Mouse (Mus musculus) lung, embryonic 16.5 days (tissue): ENCODE data around the gene Rln3. TPM values are rescaled to one million over a fixed set of nuclear protein-coding genes. Genes with fewer than 3 reads are reported as not detected.
A peak's percentile ranks its signal among the peaks of the same experiment; 100 is the strongest.
"Not testable (repeated sequence)": the region's sequence is repeated elsewhere in the genome, so short reads cannot be mapped to it uniquely, and the experiment has no call there.

Source experiments
- ATAC-seq: fragments of 200-750 bp; cut with Nextera tagmentation; 2 replicates; pipeline ENCODE4 v1.8.0; 2017; ENCODE audit warnings: low read depth, mild to moderate bottlenecking, moderate library complexity
- H3K27ac ChIP-seq: fragments of 300-500 bp; sonication (generic); 2 replicates; pipeline ENCODE4 v1.5.1; 2014; ENCODE audit warnings: mild to moderate bottlenecking, control low read depth, low read length
- H3K27me3 ChIP-seq: fragments of 300-500 bp; sonication (generic); 2 replicates; pipeline ENCODE4 v1.6.1; 2014; ENCODE audit warnings: low read depth, low read length, mixed read lengths; ENCODE audit not compliant: control insufficient read depth, insufficient read depth
- H3K36me3 ChIP-seq: fragments of 300-500 bp; sonication (generic); 2 replicates; pipeline ENCODE4 v1.6.1; 2014; ENCODE audit warnings: low read length; ENCODE audit not compliant: control insufficient read depth, insufficient read depth
- H3K4me1 ChIP-seq: fragments of 300-500 bp; sonication (generic); replicated peaks from 2 replicates; pipeline ENCODE4 v1.6.1; 2014; ENCODE audit warnings: low read length, mixed read lengths; ENCODE audit not compliant: control insufficient read depth, insufficient read depth
- H3K4me2 ChIP-seq: fragments of 300-500 bp; sonication (generic); 2 replicates; pipeline ENCODE4 v1.6.1; 2014; ENCODE audit warnings: low read depth, low read length, control low read depth
- H3K4me3 ChIP-seq: fragments of 300-500 bp; sonication (generic); 2 replicates; pipeline ENCODE4 v1.5.1; 2014; ENCODE audit warnings: mild to moderate bottlenecking, low read length, control low read depth
- H3K9ac ChIP-seq: fragments of 300-500 bp; sonication (generic); 2 replicates; pipeline ENCODE4 v1.6.1; 2014; ENCODE audit warnings: low read length, control low read depth
- H3K9me3 ChIP-seq: fragments of 300-500 bp; sonication (generic); 2 replicates; pipeline ENCODE4 v1.6.1; 2016; ENCODE audit warnings: low read length; ENCODE audit not compliant: control insufficient read depth
- WGBS: fragments of 180-500 bp; shearing (Covaris S2); extraction: QIAGEN DNeasy Blood & Tissue Kit; methylation state at CpG from one replicate; pipeline ENCODE4 v1.1.7; 2014; 5-methylcytosine and 5-hydroxymethylcytosine counted together
- polyA plus RNA-seq: library from polyadenylated mRNA; unstranded; fragments of >200 nt; fragmentation: Nextera tagmentation; extraction: Ambion mirVana; gene quantifications from 2 replicates; pipeline ENCODE4 v1.2.1, GENCODE M21; 2015

Rln3 gene
- polyA plus RNA-seq, 1 experiment from 2014 or later: not detected

GRCm38 (mm10) chr8:84015833-84016232, 29.0 kb downstream of the Rln3 start:
- H3K36me3 ChIP-seq: no peaks in the 10 kb centered on the region
- H3K4me2 ChIP-seq: no peak overlapping the region
- H3K27ac ChIP-seq: no peak overlapping the region
- peaks cover 17% of the 10 kb centered on the region for H3K4me1 ChIP-seq
- H3K4me3 ChIP-seq: no peak overlapping the region
- H3K9ac ChIP-seq: no peak overlapping the region
- peaks cover 27% of the 10 kb centered on the region for H3K27me3 ChIP-seq
- ATAC-seq: no peak
- 94% methylated on average over 5 of the region's 5 CpGs for WGBS
- H3K9me3 ChIP-seq: no peaks in the 10 kb centered on the region

GRCm38 (mm10) chr8:84012499-84013165, 32.2 kb downstream of the Rln3 start:
- 9% methylated on average over 35 of the region's 35 CpGs for WGBS
- no peak for ATAC-seq
- peak overlapping the region; percentile 44 for H3K9ac ChIP-seq
- H3K4me3 ChIP-seq: peak overlapping the region; percentile 59
- H3K4me2 ChIP-seq: peak overlapping the region; percentile 99
- peaks cover 37% of the 10 kb centered on the region for H3K27me3 ChIP-seq
- no peaks in the 10 kb centered on the region for H3K9me3 ChIP-seq
- no peak overlapping the region for H3K27ac ChIP-seq
- H3K4me1 ChIP-seq: peaks cover 28% of the 10 kb centered on the region
- no peaks in the 10 kb centered on the region for H3K36me3 ChIP-seq

DNA sequence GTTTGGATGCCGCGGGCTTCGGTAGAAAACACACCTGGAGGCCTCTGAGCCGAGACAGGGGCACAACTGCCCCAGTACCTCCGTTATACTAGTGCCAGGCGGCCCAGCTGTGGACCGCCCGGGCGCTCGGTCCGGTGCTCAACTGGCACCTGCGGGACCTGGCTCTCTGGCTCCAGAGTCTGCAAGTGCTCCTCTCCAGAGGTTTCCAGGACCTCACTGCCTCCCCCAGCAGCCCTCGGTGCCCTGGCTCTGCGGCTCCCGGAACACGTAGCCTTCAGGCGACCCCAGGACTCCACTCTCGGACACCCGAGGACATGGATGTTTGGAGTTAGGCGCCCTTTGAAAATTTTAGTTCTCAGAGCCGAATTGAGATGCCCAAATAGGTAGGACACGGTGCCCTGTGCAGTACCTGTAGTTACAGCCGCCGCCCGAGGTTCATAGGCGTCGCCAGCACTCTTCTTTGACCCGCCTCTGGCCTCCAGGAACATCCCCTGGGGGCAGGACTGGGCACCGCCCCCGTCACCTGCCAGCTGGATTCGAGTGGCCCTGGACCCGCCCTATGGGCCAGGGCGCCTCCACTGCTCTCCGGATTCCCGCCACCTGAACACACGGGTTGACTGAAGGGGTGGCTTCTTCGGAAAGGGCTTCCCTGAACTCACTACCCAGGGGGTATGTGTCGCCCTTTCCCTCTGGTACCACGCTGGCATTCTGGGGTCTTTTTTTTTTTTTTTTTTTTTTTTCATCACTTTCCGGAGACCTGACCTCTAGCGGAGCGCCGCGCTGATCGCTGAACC, 32.9 kb downstream of the Rln3 start, which contains the start of gene 2210011C24Rik:
TSS of gene 2210011C24Rik (minus strand) at position 467 of the 794 bp plus-strand sequence.
- Histone ChIP-seq H3K9ac (peak within 1 kb of the TSS; percentile 69), H3K9me3 (no peaks in the 10 kb centered on the region), H3K4me3 (peak within 1 kb of the TSS; percentile 59), H3K27me3 (peaks cover 37% of the 10 kb centered on the region), H3K4me1 (peaks cover 28% of the 10 kb centered on the region), H3K4me2 (peak within 1 kb of the TSS; percentile 99), H3K36me3 (no peaks in the 10 kb centered on the region), H3K27ac (no peak within 1 kb of the TSS)
- peak; percentile 44 for ATAC-seq
- 1% methylated on average over 45 of the region's 45 CpGs for WGBS

GRCm38 (mm10) chr8:84010625-84011611, 33.9 kb downstream of the Rln3 start:
- ATAC-seq: peak; percentile 45
- no peaks in the 10 kb centered on the region for H3K9me3 ChIP-seq
- WGBS: 2% methylated on average over 83 of the region's 83 CpGs

GRCm38 (mm10) chr8:84009876-84010275, 34.9 kb downstream of the Rln3 start:
- Histone ChIP-seq H3K27ac (no peak overlapping the region), H3K4me1 (peaks cover 28% of the 10 kb centered on the region), H3K4me2 (peak overlapping the region; percentile 99; the same call in 1 of the 2 replicates), H3K9ac (no peak overlapping the region), H3K4me3 (no peak overlapping the region), H3K36me3 (no peaks in the 10 kb centered on the region), H3K9me3 (no peaks in the 10 kb centered on the region), H3K27me3 (peaks cover 37% of the 10 kb centered on the region)
- under 1% methylated on average over 11 of the region's 11 CpGs for WGBS
- peak; percentile 29 for ATAC-seq

More at GRCm38 (mm10) chr8:84010625-84011611, 33.9 kb downstream of the Rln3 start:
- H3K4me1 ChIP-seq: peaks cover 28% of the 10 kb centered on the region
- peak overlapping the region; percentile 59 for H3K4me3 ChIP-seq
- H3K36me3 ChIP-seq: no peaks in the 10 kb centered on the region
- peak overlapping the region; percentile 69 for H3K9ac ChIP-seq
- no peak overlapping the region for H3K27ac ChIP-seq
- peaks cover 37% of the 10 kb centered on the region for H3K27me3 ChIP-seq
- peak overlapping the region; percentile 99 for H3K4me2 ChIP-seq

- H3K9me3 ChIP-seq: no peaks in the 10 kb centered on the region
- no peak overlapping the region for H3K4me3 ChIP-seq
- peaks cover 33% of the 10 kb centered on the region for H3K27me3 ChIP-seq
- no peak for ATAC-seq
- 24% methylated on average over 7 of the region's 7 CpGs for WGBS
- H3K4me1 ChIP-seq: peaks cover 36% of the 10 kb centered on the region
- no peaks in the 10 kb centered on the region for H3K36me3 ChIP-seq
- no peak overlapping the region for H3K27ac ChIP-seq
- H3K4me2 ChIP-seq: no peak overlapping the region
- no peak overlapping the region for H3K9ac ChIP-seq
Observed at GRCm38 (mm10) chr8:84008362-84008761, 36.4 kb downstream of the Rln3 start.

- not testable (repeated sequence) for H3K4me2 ChIP-seq
Observed at GRCm38 (mm10) chr8:84005502-84005901, 39.3 kb downstream of the Rln3 start.

DNA sequence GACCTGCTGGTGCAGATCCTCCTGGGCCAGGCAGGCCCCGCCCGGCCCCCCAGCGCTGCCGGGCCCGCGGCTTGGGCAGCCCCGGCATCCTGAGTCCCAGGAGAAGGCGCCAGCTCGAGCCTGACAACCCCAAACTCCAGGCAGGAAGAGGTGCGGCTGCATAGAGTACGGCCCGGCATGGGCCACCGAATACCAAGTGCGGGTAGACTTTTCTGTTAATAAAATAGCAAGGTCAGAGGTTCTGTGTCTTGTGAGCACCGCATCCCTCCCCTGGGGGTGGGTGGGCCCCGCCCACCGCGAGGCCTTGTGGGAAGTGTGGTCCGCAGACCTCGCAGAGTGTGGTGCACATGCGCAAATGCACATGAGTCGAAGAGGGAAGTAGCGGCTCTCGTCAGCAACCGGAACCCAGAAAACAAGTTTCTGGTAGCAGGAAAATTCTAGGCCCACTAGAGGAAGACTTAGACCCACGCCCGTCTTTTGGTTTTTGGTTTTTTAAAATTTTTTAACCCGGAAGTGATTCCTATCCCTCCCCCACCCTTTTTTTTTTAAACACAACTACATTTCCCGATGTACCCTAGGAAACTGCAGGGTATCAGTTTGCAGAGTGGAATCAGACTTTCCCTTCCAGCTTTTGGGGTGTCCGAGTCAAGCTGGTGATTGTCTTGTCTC, 40.1 kb downstream of the Rln3 start:
- peaks cover 16% of the 10 kb centered on the region for H3K4me1 ChIP-seq
- peak overlapping the region; percentile 74 for H3K9ac ChIP-seq
- ATAC-seq: peak; percentile 88
- H3K4me3 ChIP-seq: peak overlapping the region; percentile 69
- peak overlapping the region; percentile 94 for H3K4me2 ChIP-seq
- H3K27ac ChIP-seq: peak overlapping the region; percentile 70
- under 1% methylated on average over 30 of the region's 30 CpGs for WGBS
- H3K27me3 ChIP-seq: no peaks in the 10 kb centered on the region
- H3K9me3 ChIP-seq: no peaks in the 10 kb centered on the region
- H3K36me3 ChIP-seq: peaks cover 8% of the 10 kb centered on the region

More at GRCm38 (mm10) chr8:84005502-84005901, 39.3 kb downstream of the Rln3 start:
- WGBS: 94% methylated on average over 7 of the region's 7 CpGs
- H3K9ac ChIP-seq, H3K9me3 ChIP-seq, H3K36me3 ChIP-seq, H3K27ac ChIP-seq, ATAC-seq, H3K4me3 ChIP-seq, H3K27me3 ChIP-seq: not testable (repeated sequence)
- H3K4me1 ChIP-seq: peaks cover 21% of the 10 kb centered on the region
